Mouse (Mus musculus) liver, embryonic 14.5 days (tissue): ENCODE data around the gene Rftn1. TPM values are rescaled to one million over a fixed set of nuclear protein-coding genes. Genes with fewer than 3 reads are reported as not detected.
A peak's percentile ranks its signal among the peaks of the same experiment; 100 is the strongest.

Experiments used
- ATAC-seq: fragments of 200-750 bp; cut with Nextera tagmentation; 2 replicates; pipeline ENCODE4 v1.8.0; 2017; ENCODE audit warnings: moderate number of reproducible peaks, mild to moderate bottlenecking, moderate library complexity; ENCODE audit not compliant: insufficient read depth
- DNase-seq, 3 experiments: peaks; one replicate each; pipeline ENCODE4 v3.0.0-alpha.2; 2012 to 2013; ENCODE audit warnings: low read depth in 3 of 3, low spot score in 3 of 3
- H3K27ac ChIP-seq: fragments of 300-500 bp; sonication (generic); 2 replicates; pipeline ENCODE4 v1.5.1; 2014; ENCODE audit warnings: moderate library complexity, mild to moderate bottlenecking, control low read depth, inconsistent platforms
- H3K27me3 ChIP-seq: fragments of 300-500 bp; sonication (generic); 2 replicates; pipeline ENCODE4 v1.6.1; 2014; ENCODE audit warnings: mild to moderate bottlenecking, low read length, moderate library complexity; ENCODE audit not compliant: control insufficient read depth, insufficient read depth
- H3K36me3 ChIP-seq: fragments of 300-500 bp; sonication (generic); replicated peaks from 2 replicates; pipeline ENCODE4 v1.6.1; 2014; ENCODE audit warnings: low read depth; ENCODE audit not compliant: control insufficient read depth, insufficient read depth
- H3K4me1 ChIP-seq, 2 experiments: fragments of 200-500 bp in 1 of 2; fragments of 300-500 bp in 1 of 2; sonication (generic) in 1 of 2; replicated peaks; 2 replicates each; pipeline ENCODE4 v1.6.1; 2012 to 2014; ENCODE audit warnings: antibody characterized with exemption in 1 of 2, inconsistent platforms in 1 of 2, low read length in 1 of 2; ENCODE audit not compliant: control insufficient read depth in 2 of 2, insufficient read depth in 2 of 2
- H3K4me2 ChIP-seq: fragments of 300-500 bp; sonication (generic); 2 replicates; pipeline ENCODE4 v1.6.1; 2014; ENCODE audit warnings: low read depth, mild to moderate bottlenecking, control low read depth, moderate library complexity
- H3K4me3 ChIP-seq, 2 experiments: fragments of 200-500 bp in 1 of 2; fragments of 300-500 bp in 1 of 2; sonication (generic) in 1 of 2; 2 replicates each; pipeline ENCODE4 v1.5.1; 2012 to 2014; ENCODE audit warnings: low read depth in 2 of 2, low read length in 2 of 2, mild to moderate bottlenecking in 2 of 2, control low read depth in 1 of 2, inconsistent platforms in 1 of 2, moderate library complexity in 1 of 2; ENCODE audit not compliant: insufficient read depth in 1 of 2
- H3K9ac ChIP-seq: fragments of 300-500 bp; sonication (generic); replicated peaks from 2 replicates; pipeline ENCODE4 v1.6.1; 2014; ENCODE audit warnings: mild to moderate bottlenecking, control low read depth, moderate library complexity
- H3K9me3 ChIP-seq: fragments of 300-500 bp; sonication (generic); 2 replicates; pipeline ENCODE4 v1.6.1; 2016; ENCODE audit warnings: low read length, mixed read lengths; ENCODE audit not compliant: control insufficient read depth
- CTCF ChIP-seq: IDR thresholded peaks from 2 replicates; pipeline ENCODE4 v1.5.1; 2016; ENCODE audit warnings: antibody characterized with exemption, low read depth, control low read depth
- EP300 ChIP-seq: IDR thresholded peaks from 2 replicates; pipeline ENCODE4 v1.6.1; 2016; ENCODE audit warnings: antibody characterized with exemption, low read depth
- WGBS: fragments of 180-500 bp; shearing (Covaris S2); extraction: QIAGEN DNeasy Blood & Tissue Kit; methylation state at CpG from one replicate; pipeline ENCODE4 v1.1.7; 2014; ENCODE audit not compliant: insufficient replicate concordance; 5-methylcytosine and 5-hydroxymethylcytosine counted together
- polyA plus RNA-seq, 2 experiments: library from polyadenylated mRNA; depleted of rRNA in 1 of 2; stranded (reverse) in 1 of 2; unstranded in 1 of 2; fragments of >200 nt; fragmentation: Nextera tagmentation in 1 of 2; extraction: Ambion mirVana in 1 of 2; gene quantifications; 2 replicates each; pipeline versions ENCODE4 v1.2.1 to v1.2.3; 2012 to 2014

Rftn1 gene
- polyA plus RNA-seq, 2 experiments: 2.2 to 3.2 TPM

DNA sequence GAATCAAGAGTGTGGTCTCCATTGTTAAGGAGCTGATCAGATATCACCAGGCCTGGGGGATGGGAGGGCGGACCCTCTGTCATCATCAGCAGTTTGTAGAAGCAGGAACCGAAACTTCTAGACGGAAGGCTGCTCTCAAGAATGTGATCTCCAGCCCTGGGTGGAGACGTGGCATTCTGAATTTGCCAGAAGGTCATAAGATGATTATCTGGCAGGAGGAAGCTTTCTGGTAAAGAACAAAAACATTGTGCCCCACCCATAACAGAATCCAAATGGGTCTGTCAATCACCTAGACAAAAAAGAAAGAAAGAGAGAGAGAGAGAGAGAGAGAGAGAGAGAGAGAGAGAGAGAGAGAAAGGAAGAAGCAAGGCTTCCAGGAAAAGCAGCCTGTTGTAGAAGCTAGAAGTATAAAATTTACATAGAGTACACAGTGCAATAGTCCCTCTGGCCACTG lies 165.3 kb downstream of the Rftn1 start:
- ATAC-seq (no peak), DNase-seq (peak in 2 of 3 experiments; percentile 50 to 61)
- Histone ChIP-seq H3K36me3 (no peaks in the 10 kb centered on the region), H3K4me1 (peaks cover 47 to 61% of the 10 kb centered on the region in 2 experiments), H3K27ac (peak overlapping the region; percentile 79), H3K4me3 (no peak overlapping the region), H3K9me3 (no peaks in the 10 kb centered on the region), H3K9ac (peak overlapping the region; percentile 45), H3K27me3 (no peaks in the 10 kb centered on the region), H3K4me2 (peak overlapping the region; percentile 38; the same call in 1 of the 2 replicates)
- TF ChIP-seq EP300 (0 out of 2 replicates have a peak, but pooled peaks have one; percentile 17), CTCF (no peak)
- WGBS: 15% methylated on average over 4 of the region's 4 CpGs

DNA sequence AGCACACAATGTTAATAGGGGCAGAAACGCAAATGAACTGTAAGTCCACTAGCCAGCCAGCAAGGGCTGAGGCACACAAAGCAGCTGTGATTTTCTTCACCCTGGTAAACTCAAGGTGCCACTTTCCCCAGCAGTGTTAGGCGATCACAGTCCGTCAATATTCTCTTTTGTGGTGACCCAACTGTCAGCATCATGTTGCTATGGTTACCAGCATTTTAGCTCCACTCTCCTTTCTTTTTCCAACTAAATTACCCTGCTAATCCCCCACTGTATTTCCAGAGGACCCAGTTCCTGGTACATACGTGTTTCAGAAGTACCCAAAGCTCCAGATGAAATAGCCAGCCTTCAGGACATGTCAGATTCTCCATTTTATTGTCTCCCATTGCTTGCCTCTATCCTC lies 169.1 kb downstream of the Rftn1 start:
- H3K9ac ChIP-seq: peak overlapping the region; percentile 52
- WGBS: 59% methylated on average over 4 of the region's 4 CpGs
- no peaks in the 10 kb centered on the region for H3K9me3 ChIP-seq
- ATAC-seq (no peak), DNase-seq (no peak)
- peaks cover 68 to 82% of the 10 kb centered on the region in 2 experiments for H3K4me1 ChIP-seq
- peak overlapping the region; percentile 67 for H3K4me2 ChIP-seq
- H3K27me3 ChIP-seq: no peaks in the 10 kb centered on the region
- TF ChIP-seq EP300: no peak
- no peak for TF ChIP-seq CTCF
- H3K27ac ChIP-seq: peak overlapping the region; percentile 96
- no peaks in the 10 kb centered on the region for H3K36me3 ChIP-seq
- H3K4me3 ChIP-seq: no peak overlapping the region

DNA sequence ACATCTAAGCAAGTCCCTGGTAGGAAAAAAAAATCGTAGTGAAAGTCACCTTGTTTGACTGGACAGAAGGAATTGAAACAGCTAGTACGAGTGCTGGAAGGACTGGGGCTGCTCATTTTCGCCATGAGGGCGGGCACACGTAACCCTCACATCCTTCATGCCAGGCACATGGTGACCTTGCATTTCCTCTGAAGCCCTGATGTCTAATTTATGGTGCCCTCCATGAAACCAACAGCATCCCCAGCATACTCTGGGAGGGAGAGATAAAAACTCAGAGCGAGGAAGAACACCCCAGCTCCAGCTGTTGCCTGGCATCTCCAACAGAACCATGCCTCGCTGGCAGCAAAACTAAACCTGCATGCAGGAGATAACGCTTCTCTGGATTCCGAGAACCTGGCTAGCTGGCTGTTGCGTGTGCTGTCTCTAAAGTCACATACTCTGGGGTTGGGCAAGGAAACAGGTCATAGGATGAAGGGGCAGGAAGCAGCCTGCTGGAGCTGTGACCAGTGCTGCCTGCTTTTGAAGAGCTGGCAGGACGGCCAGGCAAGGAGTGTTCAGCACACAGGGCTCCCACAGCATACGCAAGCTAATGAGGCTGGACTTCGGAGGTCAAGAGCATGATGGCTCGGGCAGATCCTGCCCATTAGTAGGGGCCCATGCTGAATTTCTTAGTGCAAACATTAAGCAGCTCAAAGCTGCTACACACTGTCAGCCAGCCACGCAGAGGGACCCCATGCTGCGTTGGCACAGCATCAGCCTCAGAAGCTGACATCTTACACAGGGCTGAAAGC lies 170.1 kb downstream of the Rftn1 start:
- H3K4me2 ChIP-seq: peak overlapping the region; percentile 67
- H3K4me3 ChIP-seq: peak overlapping the region; percentile 1 to 26; a peak in 3 of 4 replicates
- WGBS: 21% methylated on average over 16 of the region's 16 CpGs
- no peaks in the 10 kb centered on the region for H3K9me3 ChIP-seq
- H3K36me3 ChIP-seq: no peaks in the 10 kb centered on the region
- peak overlapping the region; percentile 96 for H3K27ac ChIP-seq
- ATAC-seq (peak; percentile 92), DNase-seq (peak; percentile 93 to 98 (median 95))
- TF ChIP-seq CTCF (peak; percentile 49), EP300 (peak; percentile 99)
- H3K4me1 ChIP-seq: peaks cover 68 to 74% of the 10 kb centered on the region in 2 experiments
- peak overlapping the region; percentile 86 for H3K9ac ChIP-seq
- no peaks in the 10 kb centered on the region for H3K27me3 ChIP-seq

DNA sequence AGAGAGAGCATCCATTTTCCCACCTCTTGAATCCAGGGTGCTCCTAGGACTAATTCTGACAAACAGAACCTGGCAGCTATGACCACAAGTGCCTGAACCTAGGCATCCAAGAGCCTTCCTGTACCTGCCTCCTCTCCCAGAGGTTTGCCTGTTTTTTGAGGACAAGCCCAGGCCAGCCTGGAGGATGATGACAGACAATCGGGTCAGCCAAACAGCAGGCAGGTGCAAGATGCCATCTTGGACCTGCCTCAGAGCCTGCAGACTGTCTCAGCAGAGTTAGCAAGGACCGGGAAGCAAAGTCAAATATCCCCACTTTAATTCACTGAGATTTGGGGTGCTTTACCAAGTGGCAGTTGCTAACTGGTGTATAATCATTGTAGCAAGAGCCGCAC lies 170.7 kb downstream of the Rftn1 start:
- Histone ChIP-seq H3K36me3 (no peaks in the 10 kb centered on the region), H3K27me3 (no peaks in the 10 kb centered on the region), H3K9ac (peak overlapping the region; percentile 86), H3K9me3 (no peaks in the 10 kb centered on the region), H3K27ac (peak overlapping the region; percentile 96), H3K4me2 (peak overlapping the region; percentile 67), H3K4me3 (peak overlapping the region in 1 of 2 experiments; percentile 13; a peak in 1 of 4 replicates), H3K4me1 (peaks cover 64 to 71% of the 10 kb centered on the region in 2 experiments)
- WGBS: 53% methylated on average over 3 of the region's 3 CpGs
- ATAC-seq (peak; percentile 3; the same call in 1 of the 2 replicates), DNase-seq (no peak)
- no peak for TF ChIP-seq CTCF
- no peak for TF ChIP-seq EP300

DNA sequence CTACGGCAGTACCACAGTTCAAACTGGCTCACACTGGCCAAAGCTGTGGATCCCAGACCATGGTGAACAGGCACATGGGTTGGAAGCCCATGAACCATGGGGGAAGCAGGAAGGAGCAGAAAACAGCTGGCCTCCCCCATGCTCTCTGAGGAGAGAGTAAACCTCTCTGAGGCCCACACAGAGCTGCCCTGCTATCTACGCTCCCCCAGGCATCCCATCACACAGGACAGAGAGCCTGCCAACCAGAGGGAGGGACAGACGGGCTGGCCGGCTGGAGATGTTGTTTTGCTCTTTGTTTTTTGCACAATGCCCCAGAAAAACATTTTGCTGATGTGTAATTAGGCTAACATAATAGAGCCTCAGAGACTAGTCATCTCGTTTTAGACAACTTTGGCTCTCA lies 171.4 kb downstream of the Rftn1 start:
- Histone ChIP-seq H3K27me3 (no peaks in the 10 kb centered on the region), H3K4me3 (no peak overlapping the region), H3K27ac (peak overlapping the region; percentile 96), H3K4me2 (peak overlapping the region; percentile 67), H3K9ac (peak overlapping the region; percentile 86), H3K9me3 (no peaks in the 10 kb centered on the region), H3K4me1 (peaks cover 57 to 65% of the 10 kb centered on the region in 2 experiments), H3K36me3 (no peaks in the 10 kb centered on the region)
- WGBS: 26% methylated on average over 5 of the region's 5 CpGs
- DNase-seq (peak; percentile 78 to 82 (median 81)), ATAC-seq (peak; percentile 73)
- peak; percentile 82 for TF ChIP-seq EP300
- no peak for TF ChIP-seq CTCF
